Mouse (Mus musculus) E14TG2a.4 (cell line): ENCODE measurements around the gene Asxl2.
"Not testable (repeated sequence)": the region's sequence is repeated elsewhere in the genome, so short reads cannot be mapped to it uniquely, and the experiment has no call there.

ENCODE experiments used
- H3K27me3 ChIP-seq: 2 replicates; pipeline ENCODE4 v1.6.1; 2014; ENCODE audit warnings: low read length, control low read depth; ENCODE audit not compliant: insufficient read depth
- H3K36me3 ChIP-seq: 2 replicates; pipeline ENCODE4 v1.6.1; 2014; ENCODE audit warnings: low read length, control low read depth; ENCODE audit not compliant: insufficient read depth
- H3K4me1 ChIP-seq: replicated peaks from 2 replicates; pipeline ENCODE4 v1.6.1; 2014; ENCODE audit warnings: low read depth, low read length, control low read depth
- H3K4me3 ChIP-seq: replicated peaks from 2 replicates; pipeline ENCODE4 v1.5.1; 2014; ENCODE audit warnings: mild to moderate bottlenecking, low read length
- H3K9me3 ChIP-seq: 2 replicates; pipeline ENCODE4 v1.6.1; 2014; ENCODE audit warnings: low read length, control low read depth
- CTCF ChIP-seq: conservative IDR thresholded peaks from 2 replicates; pipeline ENCODE4 v1.5.1; 2014; ENCODE audit warnings: low read length
- NANOG ChIP-seq: IDR thresholded peaks from 2 replicates; pipeline ENCODE4 v1.6.1; 2014; ENCODE audit warnings: borderline replicate concordance, low read length, mixed read lengths
- POU5F1 ChIP-seq: IDR thresholded peaks from 2 replicates; pipeline ENCODE4 v1.6.1; 2014; ENCODE audit warnings: low read length, borderline replicate concordance

Asxl2 gene

GRCm38 (mm10) chr12:3390577-3391262 lies 35.9 kb upstream of the Asxl2 start:
- TF ChIP-seq NANOG (no peak), CTCF (peak; percentile 95), POU5F1 (no peak)
- Histone ChIP-seq H3K4me3 (no peak overlapping the region), H3K36me3 (no peaks in the 10 kb centered on the region; the same call in 1 of the 2 replicates), H3K4me1 (peaks cover 47% of the 10 kb centered on the region), H3K27me3 (no peaks in the 10 kb centered on the region), H3K9me3 (no peaks in the 10 kb centered on the region)

DNA sequence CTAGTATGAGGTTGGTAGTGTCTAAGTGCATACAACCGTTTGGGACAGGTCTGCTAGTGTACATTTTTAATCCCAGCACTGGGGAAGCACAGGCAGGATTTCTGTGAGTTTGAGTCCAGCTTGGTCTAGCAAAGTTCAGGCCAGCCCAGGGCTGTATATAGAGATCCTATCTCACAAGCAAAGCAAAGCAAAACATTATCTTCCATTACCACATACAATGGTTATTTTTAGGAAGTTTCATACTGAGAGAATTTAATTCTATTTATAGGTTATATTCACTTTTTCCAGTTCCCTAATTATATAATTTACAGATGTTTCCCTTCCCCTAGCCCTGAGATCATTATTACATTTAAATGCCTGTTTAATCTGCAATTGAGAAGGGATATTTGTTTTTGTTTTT lies 35.4 kb upstream of the Asxl2 start:
- H3K36me3 ChIP-seq, result no peaks in the 10 kb centered on the region; the same call in 1 of the 2 replicates

GRCm38 (mm10) chr12:3393140-3393539 lies 33.5 kb upstream of the Asxl2 start:
- H3K4me1 ChIP-seq, result peaks cover 35% of the 10 kb centered on the region
- H3K36me3 ChIP-seq, result no peaks in the 10 kb centered on the region; the same call in 1 of the 2 replicates
- no peaks in the 10 kb centered on the region for H3K27me3 ChIP-seq
- no peak overlapping the region for H3K4me3 ChIP-seq
- H3K9me3 ChIP-seq, result no peaks in the 10 kb centered on the region
- no peak for TF ChIP-seq CTCF
- no peak for TF ChIP-seq POU5F1
- TF ChIP-seq NANOG, result no peak

More for the DNA sequence above, 35.4 kb upstream of the Asxl2 start:
- H3K4me1 ChIP-seq, result peaks cover 47% of the 10 kb centered on the region
- no peak for TF ChIP-seq NANOG
- no peaks in the 10 kb centered on the region for H3K27me3 ChIP-seq
- H3K4me3 ChIP-seq, result no peak overlapping the region
- H3K9me3 ChIP-seq, result no peaks in the 10 kb centered on the region

- TF ChIP-seq POU5F1, result no peak
- TF ChIP-seq CTCF, result no peak
- no peak for TF ChIP-seq NANOG
- Histone ChIP-seq H3K9me3 (no peaks in the 10 kb centered on the region), H3K27me3 (no peaks in the 10 kb centered on the region), H3K36me3 (0 out of 2 replicates have a peak, but pooled peaks cover 3% of the 10 kb centered on the region), H3K4me3 (no peak overlapping the region), H3K4me1 (peaks cover 25% of the 10 kb centered on the region)
Observed at GRCm38 (mm10) chr12:3396931-3397330, 29.7 kb upstream of the Asxl2 start.

GRCm38 (mm10) chr12:3405662-3406061 lies 21.0 kb upstream of the Asxl2 start:
- Histone ChIP-seq H3K4me1 (peaks cover 61% of the 10 kb centered on the region), H3K36me3 (peaks cover 82% of the 10 kb centered on the region)
- not testable (repeated sequence) for H3K4me3 ChIP-seq, H3K27me3 ChIP-seq, H3K9me3 ChIP-seq

- TF ChIP-seq POU5F1 (no peak), CTCF (no peak), NANOG (no peak)
- Histone ChIP-seq H3K36me3 (peaks cover 89% of the 10 kb centered on the region), H3K9me3 (no peaks in the 10 kb centered on the region)
Observed at GRCm38 (mm10) chr12:3406585-3406984, 20.1 kb upstream of the Asxl2 start.

DNA sequence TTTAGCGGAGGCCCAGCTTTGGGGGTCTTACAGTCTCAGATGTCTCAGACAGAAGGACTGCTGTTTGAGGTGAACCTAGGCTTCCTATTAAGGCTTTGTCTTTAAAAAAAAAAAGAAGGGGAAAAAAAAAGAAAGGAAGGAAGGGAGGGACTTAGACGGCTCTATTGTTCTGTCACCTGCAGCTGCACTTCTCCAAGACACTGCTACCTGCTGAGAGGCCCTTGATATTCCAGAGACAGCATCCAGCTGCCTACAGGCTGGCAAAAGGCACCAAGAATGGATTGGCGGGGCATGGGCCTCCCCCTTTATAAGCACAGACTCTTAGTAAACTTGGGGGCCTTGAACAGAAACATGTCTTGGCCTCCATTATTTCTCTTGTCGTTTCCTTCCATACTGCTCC lies 11.7 kb upstream of the Asxl2 start:
- H3K4me3 ChIP-seq, result peak overlapping the region; percentile 29; the same call in 1 of the 2 replicates
- no peak for TF ChIP-seq POU5F1
- no peak for TF ChIP-seq NANOG
- no peak for TF ChIP-seq CTCF
- no peaks in the 10 kb centered on the region for H3K27me3 ChIP-seq
- H3K36me3 ChIP-seq, result peaks cover 91% of the 10 kb centered on the region
- peaks cover 4% of the 10 kb centered on the region; the same call in 1 of the 2 replicates for H3K9me3 ChIP-seq
- H3K4me1 ChIP-seq, result peaks cover 70% of the 10 kb centered on the region

More at GRCm38 (mm10) chr12:3406585-3406984, 20.1 kb upstream of the Asxl2 start:
- Histone ChIP-seq H3K4me3 (no peak overlapping the region), H3K27me3 (no peaks in the 10 kb centered on the region), H3K4me1 (peaks cover 55% of the 10 kb centered on the region)

GRCm38 (mm10) chr12:3418761-3419160 lies 7.9 kb upstream of the Asxl2 start:
- Histone ChIP-seq H3K9me3 (peaks cover 4% of the 10 kb centered on the region; the same call in 1 of the 2 replicates), H3K4me1 (peaks cover 91% of the 10 kb centered on the region), H3K27me3 (no peaks in the 10 kb centered on the region), H3K36me3 (peaks cover 95% of the 10 kb centered on the region), H3K4me3 (no peak overlapping the region; the same call in 1 of the 2 replicates)
- TF ChIP-seq NANOG, result no peak
- TF ChIP-seq POU5F1, result no peak
- TF ChIP-seq CTCF, result no peak

DNA sequence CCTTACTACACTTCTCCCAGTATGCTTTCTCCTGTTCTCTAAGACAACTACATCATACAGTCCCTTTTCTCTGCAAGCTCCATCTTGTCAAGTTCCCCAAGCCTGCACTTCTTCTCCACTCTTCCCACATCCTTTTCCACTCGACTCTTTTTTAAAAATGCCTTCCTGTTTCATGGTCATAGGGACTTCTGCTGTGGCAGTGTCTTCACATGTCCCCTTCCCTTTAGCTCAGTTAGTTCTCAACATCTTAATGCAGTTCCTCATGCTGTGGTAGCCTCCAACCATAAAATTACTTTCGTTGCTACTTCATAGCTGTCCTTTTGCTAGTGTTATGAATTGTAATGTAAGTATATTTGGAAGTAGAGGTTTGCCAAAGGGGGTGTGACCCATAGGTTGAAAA lies 6.1 kb upstream of the Asxl2 start:
- Histone ChIP-seq H3K4me3 (no peak overlapping the region), H3K36me3 (peaks cover 95% of the 10 kb centered on the region), H3K9me3 (no peaks in the 10 kb centered on the region), H3K27me3 (no peaks in the 10 kb centered on the region), H3K4me1 (peaks cover 92% of the 10 kb centered on the region)
- TF ChIP-seq CTCF, result no peak
- no peak for TF ChIP-seq POU5F1
- no peak for TF ChIP-seq NANOG
